Mouse (Mus musculus): Measurements from ENCODE around the gene Tmem104.

Tmem104 gene

DNA sequence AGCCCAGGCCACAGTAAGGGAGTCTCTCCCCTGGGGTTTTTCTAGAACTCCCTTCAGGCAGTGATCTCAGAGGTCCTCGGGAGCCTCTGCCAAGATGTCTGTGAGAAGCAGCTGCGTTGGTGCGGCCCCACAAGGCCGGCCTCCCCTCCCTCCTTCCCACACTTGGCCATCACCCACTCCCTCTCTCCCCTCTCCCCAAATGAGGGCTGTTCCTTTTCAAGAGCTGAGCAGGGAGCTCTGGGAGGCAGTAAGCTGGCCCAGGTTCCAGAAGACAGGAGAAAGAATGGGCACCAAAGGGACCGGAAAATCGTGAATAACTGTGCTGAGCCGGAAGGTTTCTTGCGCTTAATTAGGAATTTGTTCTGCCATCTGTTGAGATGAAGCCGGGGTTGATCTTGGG lies 44.6 kb downstream of the Tmem104 start:
- no peak for DNase-seq

DNA sequence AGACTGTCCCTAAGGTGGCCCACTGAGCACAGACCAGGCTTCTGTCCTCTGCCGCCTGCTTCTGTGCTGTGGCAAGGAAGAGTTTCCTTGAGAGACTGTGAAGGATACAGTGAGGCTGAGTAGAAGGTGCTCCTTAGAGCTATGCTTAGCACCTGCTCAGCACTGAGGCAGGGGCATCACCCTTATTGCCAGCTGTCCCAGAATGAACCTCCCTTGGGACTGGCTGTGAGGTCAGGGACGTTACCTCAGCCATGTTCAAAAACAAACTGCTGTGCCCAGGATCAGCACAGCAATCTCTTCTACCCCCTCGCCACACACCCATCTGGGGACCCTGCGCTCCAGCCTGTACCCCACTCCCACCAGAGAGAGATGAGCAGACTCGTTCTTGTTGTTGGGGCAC lies 45.6 kb downstream of the Tmem104 start:
- no peak for DNase-seq

DNA sequence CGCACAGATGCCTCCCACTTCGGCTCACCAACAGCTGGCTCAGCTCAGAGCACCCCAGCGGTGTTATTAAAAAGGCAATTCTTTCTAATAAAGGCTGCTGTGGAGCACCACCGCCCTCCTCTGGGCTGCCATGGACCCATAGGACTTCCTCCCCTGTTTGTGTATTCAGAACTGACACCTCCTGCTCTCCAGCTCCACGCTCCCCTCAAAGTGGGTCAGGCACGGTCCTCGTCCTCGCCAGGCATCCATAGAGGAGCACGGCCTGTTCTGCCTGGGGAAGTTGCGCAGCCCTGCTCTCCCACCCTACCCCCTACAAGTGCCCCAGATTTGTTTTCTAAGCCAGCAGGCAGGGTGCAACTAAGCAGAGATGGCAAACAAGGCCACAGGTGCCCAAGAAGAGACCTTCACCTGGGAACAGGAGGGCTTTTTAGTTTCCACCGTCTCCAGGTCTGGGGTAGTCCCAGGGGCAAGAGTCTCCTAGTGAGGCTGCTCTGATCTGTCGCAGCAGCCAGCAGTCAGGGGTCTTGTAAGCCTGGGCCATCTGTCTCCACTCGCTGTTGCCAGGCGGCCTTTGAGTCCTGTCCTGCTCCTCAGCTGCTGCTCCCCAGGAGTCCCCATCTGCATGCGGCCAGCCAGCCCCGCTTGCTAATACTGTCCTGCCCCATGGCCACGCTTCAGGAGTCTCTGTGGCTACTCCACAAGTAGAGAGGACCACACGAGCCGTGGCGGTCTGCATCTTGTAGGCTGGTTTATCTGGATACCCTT lies 46.4 kb downstream of the Tmem104 start:
- DNase-seq = no peak

DNA sequence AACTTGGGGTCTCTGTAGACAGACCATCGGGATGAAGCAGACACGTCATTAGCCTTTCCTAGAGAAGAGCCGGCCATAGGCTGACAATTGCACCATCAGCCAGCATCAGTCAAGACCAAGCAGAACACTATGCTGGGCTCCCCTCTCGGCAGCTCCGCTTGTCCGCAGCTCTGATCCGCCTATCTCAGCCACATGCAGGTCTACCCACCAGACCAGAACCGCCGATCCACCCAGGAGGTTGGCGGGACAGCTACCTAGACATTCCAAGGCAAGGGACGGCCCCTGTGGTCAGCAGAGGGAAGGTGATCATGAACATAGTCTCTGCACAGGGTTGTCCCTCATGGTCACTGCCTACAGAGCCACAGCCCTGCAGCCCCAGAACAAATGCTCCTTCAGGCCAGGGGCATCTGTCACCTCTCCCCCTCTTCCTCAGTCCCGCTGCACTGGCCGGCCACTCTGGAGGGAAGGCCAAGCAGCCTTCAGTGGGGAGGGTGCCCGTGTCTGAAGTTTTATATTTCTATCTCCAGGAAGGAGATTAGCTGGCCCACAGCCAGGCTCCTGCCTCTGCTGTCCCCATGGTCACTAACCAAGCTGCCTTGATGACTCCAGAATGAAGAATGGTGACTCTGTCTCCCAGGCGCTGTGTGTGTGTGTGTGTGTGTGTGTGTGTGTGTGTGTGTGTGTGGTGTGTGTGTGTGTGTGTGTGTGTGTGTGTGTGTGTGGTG lies 47.2 kb downstream of the Tmem104 start:
- no peak for DNase-seq

DNA sequence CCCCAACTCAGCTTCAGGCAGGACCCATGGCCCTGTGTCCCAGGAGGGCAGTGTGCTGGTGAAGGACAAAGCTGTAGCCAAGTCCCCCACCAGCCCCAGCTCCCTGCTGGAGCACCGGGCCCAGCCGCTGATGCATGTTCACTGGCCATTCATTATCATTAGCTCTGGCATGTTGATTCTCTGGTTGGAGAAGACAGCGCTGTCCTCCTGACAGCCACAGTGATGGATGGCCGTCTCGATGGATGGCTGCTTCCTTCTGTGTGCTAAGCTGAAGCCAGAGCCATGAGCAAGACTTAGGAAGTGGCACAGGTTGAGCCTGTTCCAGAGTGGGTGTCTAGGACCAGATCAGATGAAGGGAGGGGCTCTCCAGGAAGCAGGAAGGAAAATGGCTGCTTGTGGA lies 49.3 kb downstream of the Tmem104 start:
- DNase-seq = no peak

DNA sequence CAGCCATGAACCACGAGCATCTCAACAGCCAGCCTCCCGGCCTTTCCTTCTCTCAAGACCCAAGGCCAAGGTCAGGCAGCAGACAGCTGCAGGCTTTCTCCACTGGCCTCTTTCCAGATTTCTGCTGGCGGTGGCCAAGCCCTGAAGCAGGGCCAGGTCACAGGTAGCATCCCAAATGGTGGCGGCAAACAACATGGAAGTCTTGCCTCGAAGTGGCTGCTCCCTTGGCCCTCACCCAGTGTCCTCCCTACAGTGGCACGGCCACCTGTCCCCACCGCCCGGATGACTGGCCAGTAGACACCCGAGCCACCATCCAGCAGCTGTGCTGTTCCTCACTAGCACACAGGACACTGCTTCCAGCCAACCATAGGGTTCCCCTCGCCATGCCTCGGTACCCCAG lies 54.1 kb downstream of the Tmem104 start:
- no peak for DNase-seq

DNA sequence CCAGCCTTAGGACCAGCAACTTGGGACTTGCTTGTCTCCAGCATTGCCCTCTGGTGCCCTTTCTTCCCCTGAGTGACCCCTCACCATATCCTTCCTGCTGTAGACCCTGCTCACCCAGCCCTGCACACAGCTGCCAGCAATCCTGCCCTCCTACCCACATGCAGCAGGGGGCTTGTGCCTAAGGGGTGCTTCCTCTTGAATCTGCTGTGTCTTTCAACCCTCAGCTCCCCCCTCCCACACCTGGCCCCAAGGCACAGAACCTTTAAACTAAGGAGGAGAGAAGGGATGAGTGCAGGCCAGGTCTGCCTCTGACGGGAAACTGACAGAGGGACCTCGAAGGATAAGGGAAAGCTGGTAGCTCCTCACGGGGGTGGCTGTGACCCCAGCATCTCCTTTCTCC lies 55.5 kb downstream of the Tmem104 start:
- DNase-seq = no peak

DNA sequence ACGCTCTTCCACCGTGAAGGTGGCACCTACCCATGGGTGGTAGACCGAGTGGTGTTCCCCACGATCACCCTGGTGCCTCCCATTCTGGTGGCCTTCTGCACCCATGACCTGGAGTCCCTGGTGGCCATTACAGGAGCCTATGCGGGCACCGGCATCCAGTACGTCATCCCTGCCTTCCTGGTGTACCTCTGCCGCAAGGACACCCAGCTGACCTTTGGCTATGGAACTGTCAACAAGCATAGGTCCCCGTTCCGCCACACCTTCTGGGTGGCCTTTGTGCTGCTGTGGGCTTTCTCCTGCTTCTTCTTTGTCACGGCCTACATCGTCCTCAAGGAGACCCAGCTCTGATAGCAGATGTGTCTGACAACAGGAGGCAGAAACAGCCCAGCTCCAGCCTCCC lies 56.5 kb downstream of the Tmem104 start:
- DNase-seq = no peak

DNA sequence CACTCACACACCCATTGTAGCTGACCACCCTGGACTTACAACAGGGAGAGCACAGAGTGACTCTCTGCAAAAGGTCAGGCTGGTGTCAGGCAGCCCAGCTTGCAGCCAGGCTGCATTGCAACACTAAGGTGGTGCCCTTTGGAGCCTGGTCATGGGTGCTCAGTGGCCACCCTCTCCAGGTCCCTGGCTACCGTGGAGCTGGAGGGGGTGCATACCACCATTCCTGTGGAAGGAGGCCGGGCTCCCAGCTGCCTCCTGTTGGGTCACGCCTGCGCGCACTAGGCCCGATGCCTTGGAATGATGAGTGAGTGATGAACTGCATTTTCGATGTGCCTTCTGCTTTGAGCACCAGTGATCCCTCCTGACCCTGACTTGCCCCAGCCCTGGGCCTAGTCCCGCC lies 57.6 kb downstream of the Tmem104 start:
- DNase-seq = no peak

DNA sequence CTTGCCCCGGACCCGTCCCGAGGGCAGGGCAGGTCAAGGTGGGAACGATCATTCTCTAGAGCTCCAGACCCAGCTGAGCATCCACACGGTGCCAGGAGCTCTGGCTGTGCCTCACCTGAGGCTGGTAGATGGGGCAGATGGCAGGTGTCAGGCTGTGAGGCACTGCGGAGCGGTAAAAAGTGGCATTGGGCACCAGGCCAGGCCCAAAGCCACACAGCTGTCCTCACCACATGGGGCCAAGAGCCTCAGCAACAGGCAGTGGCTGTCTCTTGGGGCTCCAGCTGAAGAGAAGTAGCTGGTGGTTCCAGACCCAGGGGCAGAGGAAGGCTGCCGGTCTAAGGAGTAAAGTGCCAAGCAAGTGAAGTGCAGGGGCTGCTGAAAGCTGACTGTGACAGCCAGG lies 59.1 kb downstream of the Tmem104 start:
- no peak for DNase-seq

DNA sequence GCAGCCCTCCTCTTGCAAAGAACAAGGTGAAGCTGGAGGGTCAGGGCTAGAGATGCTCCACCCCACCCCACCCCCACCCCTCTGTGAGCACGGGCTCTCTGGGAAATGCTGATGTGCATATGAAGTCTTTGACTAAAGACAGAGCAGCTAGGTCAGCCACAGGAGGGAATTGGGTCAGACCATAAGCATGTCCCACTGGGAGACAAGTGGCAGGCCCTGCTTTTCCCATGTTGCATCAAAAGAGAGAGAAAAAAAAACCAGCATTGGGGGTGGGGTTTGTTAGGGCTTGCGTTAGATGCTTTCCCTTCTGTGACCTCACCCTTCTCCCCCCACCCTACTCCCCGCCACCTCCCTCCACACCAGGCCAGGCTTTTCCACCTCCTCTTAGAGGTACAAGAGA lies 60.0 kb downstream of the Tmem104 start:
- no peak for DNase-seq

DNA sequence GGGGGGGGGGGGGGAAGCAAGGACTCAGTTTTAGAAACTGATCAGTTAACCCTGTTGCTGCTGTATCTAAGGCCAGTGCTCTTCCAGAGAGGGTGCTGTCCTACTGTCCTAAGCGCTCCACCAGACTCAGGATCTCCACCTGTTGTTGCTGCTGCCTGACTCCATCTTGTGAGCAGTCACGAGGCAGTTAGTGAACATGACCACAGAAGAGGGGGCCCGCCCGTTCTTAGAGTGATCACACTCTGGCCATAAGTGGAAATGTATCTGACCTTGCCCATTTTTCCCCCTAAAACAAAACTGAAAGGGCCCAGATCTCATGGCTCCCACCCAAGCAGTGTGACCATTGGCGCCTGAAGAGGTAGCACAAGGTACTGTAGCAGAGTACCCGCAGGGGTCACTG lies 60.7 kb downstream of the Tmem104 start:
- no peak for DNase-seq

DNA sequence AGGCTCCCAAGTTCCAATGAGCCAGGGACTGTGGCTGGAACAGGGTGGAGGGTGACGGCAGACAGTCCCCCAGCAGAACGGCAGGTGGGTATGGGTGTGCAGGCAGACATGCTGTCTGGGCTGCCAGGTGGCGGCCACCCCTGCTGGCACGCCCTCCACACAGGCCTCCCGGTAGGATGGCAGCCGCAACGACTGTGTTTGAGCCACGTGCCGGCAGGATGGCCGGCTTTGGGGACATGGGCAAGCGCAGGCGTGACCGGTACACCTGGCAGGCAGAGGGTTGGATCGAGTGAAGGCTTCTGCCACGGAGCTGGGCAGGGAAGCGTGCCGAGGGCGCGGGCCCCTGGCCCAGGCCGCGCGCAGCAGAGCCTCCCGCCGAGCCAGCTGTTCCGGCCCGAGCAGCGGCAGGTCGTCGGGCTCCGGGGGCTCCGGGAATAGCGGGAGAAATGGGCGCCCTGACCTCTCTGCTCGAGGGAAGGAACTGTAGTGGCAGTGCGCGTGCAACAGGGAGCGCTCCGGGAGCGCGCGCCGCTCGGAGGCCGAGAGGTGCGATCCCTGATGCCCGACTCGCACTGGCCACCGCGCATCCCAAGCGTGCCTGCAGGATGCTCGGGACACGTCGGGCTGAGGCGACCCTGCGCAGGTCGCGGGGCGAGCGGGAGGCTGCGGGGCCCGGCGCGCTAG lies 62.6 kb downstream of the Tmem104 start:
- no peak for DNase-seq

DNA sequence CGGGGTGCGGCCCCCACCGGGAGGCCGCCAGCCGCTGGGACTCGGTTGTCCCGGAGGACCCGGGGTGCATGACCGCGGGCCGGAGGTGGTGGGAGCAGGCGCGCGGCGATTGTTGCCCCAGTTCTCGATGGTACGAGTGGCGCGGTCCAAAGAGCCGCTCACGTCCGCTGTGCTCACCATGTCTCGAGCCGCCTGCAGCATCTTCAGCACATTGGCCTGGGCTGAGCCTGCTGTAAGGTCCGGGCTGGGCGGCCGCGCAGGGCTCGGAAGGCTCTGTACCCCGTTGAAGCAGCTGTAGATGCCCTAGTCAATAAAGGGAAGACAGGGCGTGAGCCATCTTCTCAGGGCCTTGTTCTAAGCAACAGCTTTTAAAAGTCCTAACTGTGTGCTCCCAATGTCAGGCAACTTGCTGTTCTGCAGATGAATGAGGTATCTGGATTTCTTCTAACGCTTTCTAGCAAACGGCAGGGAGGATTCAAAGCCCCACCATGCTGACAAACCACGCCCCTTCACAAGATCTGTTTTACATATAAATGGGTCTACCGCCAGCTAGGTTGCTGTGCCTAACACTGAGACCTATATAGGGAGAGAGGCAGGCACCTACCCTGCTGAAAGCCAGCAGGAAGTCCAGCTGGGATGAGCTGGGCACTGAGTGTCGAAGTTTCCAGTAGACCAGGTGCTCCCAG lies 63.3 kb downstream of the Tmem104 start:
- DNase-seq = no peak

DNA sequence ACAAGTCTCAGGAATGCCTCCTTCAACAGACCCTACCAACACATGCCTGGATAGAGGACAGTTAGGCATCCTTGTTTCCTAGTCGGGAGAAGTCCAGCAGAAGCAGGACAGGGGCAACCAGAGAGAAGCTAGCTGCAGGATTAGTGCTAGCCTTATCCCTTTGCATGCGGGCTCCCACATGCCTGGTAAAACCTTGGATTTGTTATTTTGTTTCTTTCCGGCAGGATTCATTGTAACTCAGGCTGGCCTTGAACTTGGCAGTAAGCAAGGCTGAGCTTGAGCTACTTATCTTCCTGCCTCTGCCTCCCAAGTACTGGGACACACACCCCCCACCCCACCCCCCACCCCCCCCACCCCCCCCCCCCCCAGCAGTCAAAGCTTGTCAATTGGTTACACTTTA lies 64.0 kb downstream of the Tmem104 start:
- DNase-seq = no peak

DNA sequence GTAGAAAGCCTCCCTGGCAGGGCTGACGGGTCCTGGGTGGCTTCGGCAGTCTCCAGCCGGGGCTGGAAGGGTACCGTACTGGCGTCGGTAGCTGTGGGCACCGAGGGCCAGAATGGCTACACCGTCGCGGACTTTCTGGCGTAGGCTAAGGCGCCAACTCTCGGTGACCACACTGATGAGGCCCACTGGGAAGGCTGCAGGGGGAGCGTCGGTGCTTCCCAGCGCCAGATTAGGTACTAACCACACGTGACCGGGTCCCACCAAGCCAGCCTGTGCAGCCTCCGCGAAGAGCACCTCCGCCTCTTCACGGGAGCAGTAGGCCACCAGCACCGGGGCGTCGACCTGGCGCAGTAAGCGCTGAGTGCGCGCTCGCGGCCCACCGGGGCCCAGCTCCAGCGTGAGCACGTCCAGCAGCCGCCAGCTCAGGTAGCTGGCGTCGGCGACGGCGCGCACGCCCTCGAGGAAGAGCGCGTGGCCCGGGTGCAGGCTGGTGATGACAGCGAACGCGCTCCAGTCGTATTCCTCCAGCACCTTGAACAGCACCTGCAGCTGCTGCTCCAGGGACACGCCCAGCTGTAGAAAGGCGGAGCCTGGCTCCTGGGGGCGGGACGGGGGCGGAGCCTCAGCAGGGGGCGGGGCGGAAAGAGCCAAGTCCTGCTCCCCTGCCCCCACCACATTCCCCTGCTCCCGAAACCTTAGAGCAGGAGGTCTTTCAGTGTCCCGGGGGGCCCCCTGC lies 70.7 kb downstream of the Tmem104 start:
- no peak for DNase-seq

DNA sequence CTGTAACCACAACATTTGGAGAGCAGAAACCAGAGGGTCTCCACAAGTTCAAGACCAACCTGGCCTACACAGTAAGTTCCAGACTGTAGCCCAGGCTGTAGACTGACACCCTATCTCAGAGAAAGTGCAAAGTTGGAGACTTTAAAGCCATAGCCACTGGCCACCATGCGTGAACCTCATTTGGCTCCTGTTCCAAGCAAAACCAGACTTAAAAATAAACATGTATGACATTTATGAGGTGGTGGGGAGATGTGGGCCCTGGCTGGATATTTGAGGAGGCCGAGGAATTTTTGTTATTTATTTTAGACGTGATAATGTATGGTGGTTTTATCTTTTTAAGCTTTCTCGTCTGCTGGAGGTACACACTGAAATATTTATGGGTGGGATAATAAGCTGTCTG lies 71.8 kb downstream of the Tmem104 start:
- no peak for DNase-seq

DNA sequence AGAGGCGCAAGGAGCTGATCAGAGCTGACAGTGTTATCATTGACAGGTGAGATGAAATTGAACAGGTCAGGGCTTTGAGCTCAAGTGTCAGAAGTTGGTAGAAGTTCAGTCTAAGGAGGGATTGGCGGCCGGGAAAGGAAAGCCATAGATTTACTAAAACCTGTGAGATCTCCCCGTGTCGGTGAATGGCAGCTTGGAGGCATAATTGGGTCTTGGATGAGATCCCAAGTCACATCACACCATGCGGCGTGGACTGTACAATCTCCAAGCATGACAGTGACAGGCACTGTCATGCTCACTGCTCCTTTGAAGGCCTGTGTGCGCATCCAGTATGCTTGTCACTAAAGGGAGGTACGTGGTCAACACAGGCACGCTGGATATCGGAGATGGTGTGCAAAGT lies 75.7 kb downstream of the Tmem104 start:
- DNase-seq = no peak

DNA sequence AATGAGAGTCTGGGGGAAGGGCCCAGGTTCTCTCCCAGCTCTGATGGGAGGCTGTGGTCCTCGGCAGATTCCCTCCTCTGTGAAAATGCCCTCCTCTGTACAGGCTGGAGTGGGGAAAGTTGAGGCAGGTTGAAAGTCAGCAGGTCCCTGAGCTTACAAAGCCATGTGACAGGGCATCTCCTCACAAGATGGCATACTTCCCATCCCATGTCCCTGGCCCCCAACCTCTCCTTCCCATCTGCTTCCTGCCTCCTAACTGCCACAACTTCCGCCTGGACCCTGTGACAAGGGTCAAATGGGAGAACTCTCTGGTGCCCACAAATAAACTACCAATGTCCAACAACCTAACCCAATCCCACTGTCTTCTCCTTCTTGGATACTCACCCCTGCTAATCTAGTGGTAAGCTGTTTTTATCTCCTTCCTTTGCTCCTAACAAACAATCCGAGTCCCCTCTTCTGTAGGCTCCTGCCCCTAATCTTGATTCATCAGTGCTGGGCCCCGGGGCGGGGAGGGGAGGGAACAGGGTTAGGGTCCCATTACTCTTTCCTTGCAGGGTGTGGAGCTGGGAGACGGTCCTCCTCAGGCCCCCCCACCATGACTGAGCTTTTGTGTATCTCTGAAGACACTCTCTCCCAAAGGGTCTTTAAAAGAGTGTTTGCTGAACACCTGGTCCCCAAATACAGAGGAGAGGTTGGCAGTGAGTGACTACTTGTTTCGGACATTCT lies 77.0 kb downstream of the Tmem104 start:
- no peak for DNase-seq

DNA sequence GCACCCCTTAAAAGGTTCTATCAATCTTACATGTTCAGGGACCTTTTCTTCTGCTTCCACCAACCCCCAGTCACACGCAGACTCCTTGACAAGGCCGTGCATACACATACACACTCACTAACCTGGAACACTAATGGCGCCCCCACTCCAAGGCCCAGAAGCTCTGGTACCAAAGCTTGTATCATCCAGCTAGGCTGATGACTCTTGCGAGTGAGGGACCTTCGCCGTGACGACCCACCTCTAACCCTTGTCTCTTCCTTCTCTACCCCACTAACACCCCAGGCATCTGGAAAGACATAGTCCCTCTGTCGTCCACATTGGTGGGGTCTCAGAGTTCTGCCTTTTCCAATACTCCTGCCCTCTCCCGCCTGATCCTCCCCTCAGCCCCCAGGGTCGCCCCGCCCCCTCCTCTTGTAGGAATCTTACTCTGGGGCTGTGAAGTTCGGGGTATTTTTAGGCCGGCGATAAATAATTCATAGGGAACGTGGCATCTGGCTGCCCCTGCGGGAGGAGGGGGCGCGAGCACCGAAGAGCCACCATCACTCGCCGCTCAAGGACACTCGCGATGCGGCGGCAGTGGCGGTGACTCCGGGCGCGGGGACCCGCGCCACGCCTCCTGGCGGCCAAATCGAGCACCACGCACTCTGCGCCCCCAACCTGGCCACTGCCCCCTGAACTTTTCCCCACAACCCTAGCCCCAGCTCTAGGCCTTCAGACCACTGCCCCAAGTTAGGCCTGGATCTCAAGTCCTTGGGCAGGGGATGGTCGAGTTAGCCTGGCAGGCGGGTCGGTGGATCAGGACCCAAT lies 77.8 kb downstream of the Tmem104 start:
- DNase-seq = no peak

DNA sequence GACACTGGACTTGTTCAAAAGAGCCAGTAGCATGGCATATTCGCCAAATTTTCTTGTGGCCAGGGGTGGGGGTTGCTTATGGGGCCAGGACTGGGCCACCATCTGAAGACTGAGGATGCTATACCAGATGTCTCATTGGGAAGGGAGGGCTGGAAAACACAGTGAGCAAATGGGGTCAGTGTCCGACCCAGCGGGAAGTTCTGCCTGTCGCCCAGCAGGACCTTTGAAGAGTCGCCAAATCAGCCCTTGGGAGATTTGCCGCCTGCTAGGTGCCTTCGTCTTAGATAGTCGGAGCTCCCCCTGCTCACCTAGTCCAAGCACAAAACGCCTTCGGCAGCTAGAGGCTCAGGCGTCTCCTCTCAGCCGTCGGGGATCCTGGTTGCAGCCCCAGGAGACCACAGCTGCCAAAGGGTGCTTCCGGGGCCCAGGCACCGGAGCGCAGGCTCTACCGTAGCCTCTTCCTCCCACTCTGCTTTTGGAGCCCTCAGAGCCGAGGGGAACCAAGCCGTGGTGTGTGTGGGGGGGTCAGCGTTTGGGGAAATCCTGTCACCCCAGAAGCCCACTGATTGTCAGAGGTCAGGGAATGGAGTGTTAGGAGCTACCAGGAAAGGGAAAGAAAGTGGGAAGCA lies 78.6 kb downstream of the Tmem104 start:
- no peak for DNase-seq
